Mouse (Mus musculus): ENCODE data around the gene Morn5.

The Morn5 gene

DNA sequence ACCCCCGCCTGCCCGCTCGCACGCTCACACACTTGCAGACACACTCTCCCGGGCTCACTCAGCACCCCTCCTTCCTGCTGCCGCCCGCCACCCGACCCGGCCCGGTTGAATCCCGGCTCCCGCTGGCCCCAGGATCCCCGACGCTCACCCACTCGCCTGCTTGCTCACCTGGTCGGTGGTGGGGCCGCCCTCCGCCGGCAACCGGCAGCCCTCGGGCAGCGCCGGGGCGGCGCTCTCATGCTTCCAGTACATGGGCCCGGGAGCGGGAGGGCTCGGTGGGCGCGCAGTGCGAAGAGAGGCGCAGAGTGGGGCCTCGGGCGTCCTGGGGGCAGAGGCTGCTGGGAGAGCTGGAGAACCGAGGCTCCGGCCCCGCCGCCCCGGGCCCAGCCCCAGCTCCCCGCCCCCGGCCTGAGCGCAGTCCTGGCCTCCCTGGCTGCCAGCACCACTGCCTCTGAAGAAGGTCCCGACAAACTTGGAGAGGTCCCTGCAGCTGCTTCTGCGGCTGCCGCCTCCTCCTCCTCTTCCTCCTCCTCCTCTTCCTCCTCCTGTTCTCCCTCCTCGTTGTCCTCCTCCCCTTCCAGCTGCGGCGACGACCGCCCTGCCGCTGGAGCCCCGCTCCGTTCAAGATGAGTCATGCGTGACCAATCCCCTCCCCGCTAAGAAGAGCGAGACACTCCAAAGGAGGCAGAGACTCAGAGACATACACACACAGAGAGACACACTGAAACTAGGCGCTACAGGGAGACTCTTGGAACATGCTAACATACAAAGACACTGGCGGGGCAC lies 55.9 kb downstream of the Morn5 start, which contains the start of gene Lhx6:
TSS of gene Lhx6 (minus strand) at position 453 of the 786 bp plus-strand sequence.
- DNase-seq, result no peak

DNA sequence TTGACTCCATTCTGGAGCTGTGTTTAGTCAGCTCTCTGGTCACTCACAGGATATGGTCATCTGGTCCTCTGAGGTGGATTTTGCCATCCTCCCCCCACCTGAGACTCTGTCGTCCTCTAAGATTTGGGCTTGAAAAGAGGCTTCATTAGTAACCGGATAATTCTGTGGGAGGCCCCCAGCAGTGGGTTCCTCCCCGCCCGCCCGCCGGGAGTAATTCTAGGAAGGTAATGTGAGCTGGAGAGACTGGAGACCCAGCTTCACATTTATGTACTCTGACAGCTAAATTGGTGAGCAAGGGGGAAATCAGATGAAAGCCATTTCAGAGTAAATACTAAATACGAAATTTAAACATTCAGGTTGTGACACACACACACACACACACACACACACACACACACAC lies 59.4 kb downstream of the Morn5 start:
- DNase-seq, result no peak

DNA sequence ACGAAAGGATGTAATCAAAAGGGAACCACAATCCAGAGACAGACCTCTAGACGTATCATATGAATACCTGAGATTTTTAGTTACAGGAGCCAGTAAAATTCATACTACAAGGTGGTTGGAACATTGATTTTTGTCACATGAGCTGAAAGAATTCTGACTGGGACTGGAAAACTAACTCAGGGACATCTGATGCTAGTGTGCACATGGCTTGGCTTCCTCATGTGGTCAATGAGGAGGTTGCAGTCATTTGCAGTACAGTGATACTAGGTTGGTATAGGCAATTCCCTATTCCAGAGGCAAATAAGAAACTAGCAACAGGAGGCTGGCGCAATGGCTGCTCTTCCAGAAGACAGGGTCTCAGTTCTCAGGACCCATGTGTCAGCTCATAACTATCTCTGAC lies 63.4 kb downstream of the Morn5 start:
- no peak for DNase-seq

DNA sequence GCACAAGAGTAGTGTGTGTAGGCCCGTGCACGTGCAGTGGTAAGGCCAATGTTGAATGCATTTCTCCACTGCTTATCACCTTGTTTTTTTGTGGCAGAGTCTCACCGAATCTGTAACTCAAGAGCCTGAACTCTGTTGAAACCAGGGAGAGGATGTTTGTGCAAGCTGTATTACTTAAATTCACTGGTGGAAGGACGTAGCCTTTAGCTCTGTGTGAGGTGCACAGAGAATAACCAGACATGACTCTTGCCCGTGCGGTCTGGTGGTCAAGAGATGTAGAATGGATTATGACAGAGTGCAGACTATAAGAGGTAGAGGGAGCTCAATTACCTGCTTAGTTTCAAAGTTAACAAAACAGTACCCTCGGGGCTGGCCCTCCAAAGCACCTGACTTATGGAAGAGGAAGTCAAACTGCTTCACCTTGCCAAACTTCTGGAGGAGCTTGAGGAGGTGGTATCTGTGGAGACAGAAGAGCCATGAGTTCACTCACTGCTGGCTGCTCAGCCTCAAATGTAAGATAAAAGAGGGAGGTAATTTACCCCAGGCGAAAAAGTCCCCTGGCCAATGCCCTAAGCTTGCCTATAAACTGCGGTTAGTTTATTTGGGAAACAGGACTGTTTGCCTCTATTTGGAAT lies 77.7 kb downstream of the Morn5 start:
- no peak for DNase-seq

DNA sequence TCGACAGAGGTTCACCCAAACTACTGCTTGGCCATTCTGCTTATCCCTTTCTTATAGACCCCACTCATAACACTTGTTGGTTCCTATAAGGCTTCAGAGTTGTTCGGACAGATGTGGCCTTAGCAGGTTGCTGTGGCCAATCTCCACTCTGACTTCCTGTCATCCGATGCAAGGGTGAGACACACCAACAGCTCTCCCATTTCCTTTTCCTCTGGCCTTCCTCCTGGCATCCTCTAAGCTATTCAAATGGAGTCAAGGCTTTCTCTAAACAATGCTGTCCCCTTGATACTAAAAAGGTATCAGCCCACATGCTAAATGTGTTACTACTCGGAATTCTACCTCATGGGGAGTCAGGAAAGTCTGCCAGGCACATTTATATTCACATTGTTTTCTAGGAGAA lies 78.7 kb downstream of the Morn5 start:
- DNase-seq, result peak in 1 of 2 experiments; percentile 15

DNA sequence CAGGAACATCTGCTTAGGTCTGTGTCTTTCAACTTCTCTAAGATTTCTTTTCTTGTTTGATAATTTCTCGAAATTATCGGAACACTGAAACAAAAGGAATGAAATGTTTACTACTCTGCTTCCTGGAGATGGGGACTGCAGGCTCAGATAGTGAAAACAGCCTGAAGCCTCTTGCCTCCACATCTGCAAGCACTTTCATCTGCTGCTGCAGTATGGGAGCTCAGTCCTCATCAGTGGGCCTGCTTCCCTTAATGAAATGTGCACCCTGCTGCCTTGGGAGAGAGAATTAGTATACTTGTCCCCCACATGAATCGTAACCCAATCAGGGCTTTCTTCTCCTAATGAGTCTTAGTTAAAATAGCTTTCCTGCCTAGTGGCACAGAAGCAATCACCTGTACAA lies 79.8 kb downstream of the Morn5 start:
- no peak for DNase-seq

Data from lung, adult 18-20 months (tissue).